Mouse (Mus musculus): ENCODE results near the gene Sv2a. TPM values are rescaled to one million over a fixed set of nuclear protein-coding genes. Genes with fewer than 3 reads are reported as not detected.
A peak's percentile ranks its signal among the peaks of the same experiment; 100 is the strongest.

Gene Sv2a
- polyA plus RNA-seq (2014; fragmentation: Nextera tagmentation; extraction: Ambion mirVana) = 2.7 and 3.9 TPM in 2 replicates

DNA sequence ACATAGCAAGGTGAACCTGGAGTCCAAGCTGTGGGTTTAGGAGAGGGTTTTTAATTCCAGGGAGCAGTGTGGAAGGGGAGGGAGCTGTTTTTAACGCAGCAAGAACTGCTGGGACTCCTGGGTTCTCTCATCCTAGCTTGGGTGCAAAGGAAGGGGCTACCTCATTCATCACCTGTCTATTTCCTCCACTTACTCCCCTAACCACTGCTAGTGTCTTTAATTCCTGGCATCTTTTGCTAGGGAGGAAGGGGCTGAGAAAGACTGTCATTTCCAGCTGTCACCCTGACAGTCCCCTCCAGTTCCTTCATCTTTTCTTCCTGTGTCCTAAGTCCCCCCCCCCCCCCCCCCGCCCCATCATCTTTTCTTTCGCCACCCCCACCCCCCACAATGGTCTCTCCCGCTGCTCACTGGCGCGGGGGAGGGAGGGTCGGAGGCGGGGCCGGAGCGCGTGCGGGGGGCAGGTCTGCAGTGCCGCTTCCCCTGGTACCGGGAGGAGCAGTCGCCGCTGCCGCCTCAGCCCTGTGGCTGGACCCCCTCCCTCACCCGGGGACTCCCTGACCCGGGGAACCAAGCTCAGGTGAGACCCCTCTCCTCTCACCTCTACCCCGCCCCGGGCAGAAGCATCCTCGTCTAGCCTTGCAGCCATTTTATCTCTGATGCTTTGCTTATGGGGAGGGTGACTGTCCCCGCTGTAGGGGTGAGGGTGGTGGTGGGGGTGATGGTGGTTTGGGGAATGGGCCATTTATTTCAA lies at the start of gene Sv2a:
Sv2a (plus strand) TSS at position 425 of the 751 bp plus-strand sequence.
- peak; percentile 23; the same call in 1 of the 2 replicates for ATAC-seq (ENCODE audit: insufficient number of reproducible peaks, low FRiP score, low TSS enrichment, low read depth)
- DNase-seq (ENCODE audit: low spot score) = peak; percentile 50
- Histone ChIP-seq H3K27me3 (ENCODE audit: control insufficient read depth, insufficient read depth, low read length) (no peaks in the 10 kb centered on the region), H3K9me3 (ENCODE audit: control insufficient read depth, low read length) (no peaks in the 10 kb centered on the region), H3K4me2 (ENCODE audit: low read depth, severe bottlenecking) (peak within 1 kb of the TSS; percentile 77), H3K27ac (replicated peaks; ENCODE audit: low read depth, low read length) (no peak within 1 kb of the TSS), H3K9ac (ENCODE audit: low read length) (peak within 1 kb of the TSS; percentile 69), H3K4me3 (ENCODE audit: low read depth, low read length) (peak within 1 kb of the TSS; percentile 48), H3K4me1 (ENCODE audit: control insufficient read depth, insufficient read depth, low read length) (peaks cover 14% of the 10 kb centered on the region), H3K36me3 (ENCODE audit: control insufficient read depth, insufficient read depth, low read length) (peaks cover 10% of the 10 kb centered on the region)
- under 1% methylated on average over 13 of the region's 23 CpGs for WGBS

DNA sequence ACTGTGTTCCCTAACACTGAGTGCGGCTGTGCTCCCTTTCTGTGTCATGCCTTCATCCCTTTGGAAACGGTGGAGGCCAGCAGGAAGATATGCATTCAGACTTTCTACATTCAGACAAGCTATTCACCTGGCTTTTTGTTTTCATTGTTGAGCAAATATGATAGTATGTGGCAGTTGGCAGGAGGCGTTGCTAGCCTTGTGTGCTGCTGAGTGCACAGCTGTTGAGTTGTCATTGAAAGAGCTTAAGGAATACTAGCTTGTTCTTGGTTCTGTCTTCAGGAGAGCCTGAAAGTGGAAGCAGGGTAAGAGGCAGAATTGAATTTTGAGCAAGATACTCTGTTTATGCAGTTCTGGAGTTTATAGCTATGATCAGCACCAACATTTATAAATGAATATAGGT lies 48.5 kb upstream of the Sv2a start:
- Histone ChIP-seq H3K4me2 (ENCODE audit: low read depth, severe bottlenecking) (no peak overlapping the region), H3K27me3 (ENCODE audit: control insufficient read depth, insufficient read depth, low read length) (no peaks in the 10 kb centered on the region), H3K36me3 (ENCODE audit: control insufficient read depth, insufficient read depth, low read length) (no peaks in the 10 kb centered on the region), H3K27ac (replicated peaks; ENCODE audit: low read depth, low read length) (no peak overlapping the region), H3K4me1 (ENCODE audit: control insufficient read depth, insufficient read depth, low read length) (no peaks in the 10 kb centered on the region), H3K4me3 (ENCODE audit: low read depth, low read length) (no peak overlapping the region), H3K9ac (ENCODE audit: low read length) (no peak overlapping the region), H3K9me3 (ENCODE audit: control insufficient read depth, low read length) (no peaks in the 10 kb centered on the region)
- 91% methylated on average over 3 of the region's 3 CpGs for WGBS
- ATAC-seq (ENCODE audit: insufficient number of reproducible peaks, low FRiP score, low TSS enrichment, low read depth) = no peak
- no peak for DNase-seq (ENCODE audit: low spot score)

DNA sequence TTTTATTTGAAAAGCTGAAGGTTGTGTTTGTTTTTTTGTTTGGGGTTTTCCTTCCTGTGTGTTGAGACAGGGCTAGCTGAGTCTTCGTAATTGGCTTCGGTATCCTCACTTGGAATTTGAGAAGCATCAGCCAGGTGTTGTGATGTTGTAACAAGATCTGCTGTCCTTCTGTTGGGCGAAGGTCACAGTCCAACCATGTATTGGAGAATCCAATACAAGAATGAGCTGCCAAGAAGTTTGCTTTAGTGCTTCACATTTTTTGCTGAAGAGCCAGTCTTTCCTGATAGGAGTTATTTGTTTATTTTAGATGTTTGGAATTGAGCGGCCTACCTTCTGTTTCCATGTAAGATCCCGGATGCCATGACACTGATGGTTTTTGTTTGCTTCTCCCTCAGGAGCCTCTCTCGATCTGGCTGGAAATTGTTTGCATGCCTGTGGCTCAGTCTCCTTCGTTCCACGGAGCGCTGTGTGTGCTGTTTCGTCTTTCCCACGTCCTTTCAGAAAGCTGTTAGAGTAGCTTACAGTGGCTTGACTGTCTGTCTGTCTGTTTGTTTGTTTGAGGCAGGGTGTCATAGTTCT lies 47.5 kb upstream of the Sv2a start:
- Histone ChIP-seq H3K36me3 (ENCODE audit: control insufficient read depth, insufficient read depth, low read length) (no peaks in the 10 kb centered on the region), H3K9me3 (ENCODE audit: control insufficient read depth, low read length) (no peaks in the 10 kb centered on the region), H3K4me3 (ENCODE audit: low read depth, low read length) (no peak overlapping the region), H3K27ac (replicated peaks; ENCODE audit: low read depth, low read length) (no peak overlapping the region), H3K9ac (ENCODE audit: low read length) (no peak overlapping the region), H3K27me3 (ENCODE audit: control insufficient read depth, insufficient read depth, low read length) (no peaks in the 10 kb centered on the region), H3K4me2 (ENCODE audit: low read depth, severe bottlenecking) (no peak overlapping the region), H3K4me1 (ENCODE audit: control insufficient read depth, insufficient read depth, low read length) (no peaks in the 10 kb centered on the region)
- 83% methylated on average over 11 of the region's 11 CpGs for WGBS
- ATAC-seq (ENCODE audit: insufficient number of reproducible peaks, low FRiP score, low TSS enrichment, low read depth) (no peak), DNase-seq (ENCODE audit: low spot score) (no peak)

DNA sequence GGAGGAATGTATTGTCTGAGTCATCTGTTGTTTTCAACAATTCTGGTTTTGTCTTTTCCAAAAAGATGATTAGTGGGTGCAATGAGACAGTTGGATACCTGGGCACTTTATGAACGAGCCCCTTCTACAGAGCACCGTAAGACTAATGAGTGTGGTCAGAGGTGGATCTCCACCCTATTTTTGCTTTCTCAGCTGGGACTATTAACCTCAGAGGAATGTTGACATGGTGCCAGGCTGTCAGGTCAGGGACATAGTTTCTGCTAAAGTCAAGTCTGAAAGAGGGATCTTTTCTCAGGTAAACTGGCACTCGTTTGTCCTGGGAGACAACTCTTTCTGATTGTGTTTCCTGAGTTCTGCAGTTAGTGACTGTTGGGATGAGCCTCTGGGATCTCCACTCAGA lies 45.9 kb upstream of the Sv2a start:
- Histone ChIP-seq H3K9me3 (ENCODE audit: control insufficient read depth, low read length) (no peaks in the 10 kb centered on the region), H3K4me2 (ENCODE audit: low read depth, severe bottlenecking) (no peak overlapping the region), H3K4me1 (ENCODE audit: control insufficient read depth, insufficient read depth, low read length) (no peaks in the 10 kb centered on the region), H3K4me3 (ENCODE audit: low read depth, low read length) (no peak overlapping the region), H3K9ac (ENCODE audit: low read length) (no peak overlapping the region), H3K36me3 (ENCODE audit: control insufficient read depth, insufficient read depth, low read length) (no peaks in the 10 kb centered on the region), H3K27me3 (ENCODE audit: control insufficient read depth, insufficient read depth, low read length) (no peaks in the 10 kb centered on the region), H3K27ac (replicated peaks; ENCODE audit: low read depth, low read length) (no peak overlapping the region)
- ATAC-seq (ENCODE audit: insufficient number of reproducible peaks, low FRiP score, low TSS enrichment, low read depth) (no peak), DNase-seq (ENCODE audit: low spot score) (no peak)
- WGBS = 82% methylated on average over 3 of the region's 3 CpGs

DNA sequence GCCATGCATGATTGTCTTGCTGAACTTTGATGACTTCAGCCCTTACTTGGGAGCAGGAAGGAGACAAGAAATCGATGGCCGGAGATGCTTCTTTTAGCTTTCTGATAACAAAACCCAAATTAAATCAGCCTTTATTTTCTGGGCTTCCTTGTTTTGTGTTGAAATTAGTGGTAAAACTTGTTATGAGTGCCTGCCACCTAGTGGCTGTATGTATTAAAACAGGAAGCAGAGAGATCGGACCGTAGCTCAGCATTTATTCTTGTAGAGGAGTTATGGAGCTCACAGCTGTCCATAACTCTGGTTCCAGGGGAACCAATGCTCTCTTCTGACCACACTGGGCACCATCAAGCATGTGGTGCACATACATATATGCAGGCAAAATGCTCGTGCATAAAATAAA lies 33.0 kb upstream of the Sv2a start:
- Histone ChIP-seq H3K27me3 (ENCODE audit: control insufficient read depth, insufficient read depth, low read length) (no peaks in the 10 kb centered on the region), H3K36me3 (ENCODE audit: control insufficient read depth, insufficient read depth, low read length) (peaks cover 3% of the 10 kb centered on the region; the same call in 1 of the 2 replicates), H3K27ac (replicated peaks; ENCODE audit: low read depth, low read length) (no peak overlapping the region), H3K9me3 (ENCODE audit: control insufficient read depth, low read length) (no peaks in the 10 kb centered on the region), H3K4me3 (ENCODE audit: low read depth, low read length) (no peak overlapping the region), H3K4me1 (ENCODE audit: control insufficient read depth, insufficient read depth, low read length) (no peaks in the 10 kb centered on the region), H3K9ac (ENCODE audit: low read length) (no peak overlapping the region), H3K4me2 (ENCODE audit: low read depth, severe bottlenecking) (no peak overlapping the region)
- no peak for ATAC-seq (ENCODE audit: insufficient number of reproducible peaks, low FRiP score, low TSS enrichment, low read depth)
- peak; percentile 42 for DNase-seq (ENCODE audit: low spot score)
- 29% methylated on average over 5 of the region's 5 CpGs for WGBS

DNA sequence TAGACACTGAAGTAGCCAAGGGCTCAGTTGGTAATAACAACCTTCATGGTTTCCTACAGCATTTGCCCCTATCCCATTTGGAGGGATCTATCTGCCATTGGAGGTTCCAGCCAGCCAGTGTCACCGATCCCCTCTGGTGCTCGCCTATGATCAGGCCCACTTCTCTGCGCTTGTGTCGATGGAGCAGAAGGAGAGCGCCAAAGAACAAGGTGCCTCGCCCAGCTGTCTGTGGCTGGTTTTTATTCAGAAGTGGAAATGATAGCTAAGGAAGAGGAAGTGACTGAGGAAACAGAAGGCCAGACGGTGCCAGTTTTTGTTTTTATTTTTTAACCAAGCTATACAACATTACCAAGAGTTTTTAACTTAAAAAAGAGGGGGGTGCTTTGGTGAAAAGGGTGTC lies 29.1 kb upstream of the Sv2a start:
- Histone ChIP-seq H3K4me1 (ENCODE audit: control insufficient read depth, insufficient read depth, low read length) (no peaks in the 10 kb centered on the region), H3K36me3 (ENCODE audit: control insufficient read depth, insufficient read depth, low read length) (peaks cover 14% of the 10 kb centered on the region; the same call in 1 of the 2 replicates), H3K9ac (ENCODE audit: low read length) (no peak overlapping the region), H3K27me3 (ENCODE audit: control insufficient read depth, insufficient read depth, low read length) (no peaks in the 10 kb centered on the region), H3K9me3 (ENCODE audit: control insufficient read depth, low read length) (no peaks in the 10 kb centered on the region), H3K4me2 (ENCODE audit: low read depth, severe bottlenecking) (no peak overlapping the region), H3K4me3 (ENCODE audit: low read depth, low read length) (no peak overlapping the region), H3K27ac (replicated peaks; ENCODE audit: low read depth, low read length) (no peak overlapping the region)
- DNase-seq (ENCODE audit: low spot score) (no peak), ATAC-seq (ENCODE audit: insufficient number of reproducible peaks, low FRiP score, low TSS enrichment, low read depth) (no peak)
- WGBS = 91% methylated on average over 7 of the region's 7 CpGs

DNA sequence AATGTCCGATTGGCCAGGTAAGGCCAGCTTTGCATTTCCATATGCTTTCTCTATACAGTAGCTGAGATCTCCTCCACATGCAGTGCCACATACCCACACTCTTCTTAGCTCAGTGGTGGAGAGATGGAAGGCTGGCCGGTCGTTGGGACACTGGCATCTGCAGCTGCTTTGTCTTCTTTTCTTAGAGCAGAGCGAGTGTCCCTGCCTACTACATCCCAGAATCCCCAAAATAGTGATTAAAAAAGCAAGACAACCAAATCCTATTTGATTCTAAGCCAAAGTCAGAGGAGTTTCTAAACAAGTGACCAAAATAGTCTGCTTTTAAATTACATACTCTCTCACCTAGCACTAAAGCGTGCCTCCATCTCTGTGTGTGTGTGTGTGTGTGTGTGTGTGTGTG lies 28.3 kb upstream of the Sv2a start:
- H3K4me2 ChIP-seq (ENCODE audit: low read depth, severe bottlenecking) = no peak overlapping the region
- no peak overlapping the region for H3K9ac ChIP-seq (ENCODE audit: low read length)
- peaks cover 14% of the 10 kb centered on the region; the same call in 1 of the 2 replicates for H3K36me3 ChIP-seq (ENCODE audit: control insufficient read depth, insufficient read depth, low read length)
- no peak overlapping the region for H3K27ac ChIP-seq (replicated peaks; ENCODE audit: low read depth, low read length)
- WGBS = 96% methylated on average over 5 of the region's 5 CpGs
- no peaks in the 10 kb centered on the region for H3K4me1 ChIP-seq (ENCODE audit: control insufficient read depth, insufficient read depth, low read length)
- DNase-seq (ENCODE audit: low spot score) (no peak), ATAC-seq (ENCODE audit: insufficient number of reproducible peaks, low FRiP score, low TSS enrichment, low read depth) (no peak)
- no peaks in the 10 kb centered on the region for H3K9me3 ChIP-seq (ENCODE audit: control insufficient read depth, low read length)
- no peaks in the 10 kb centered on the region for H3K27me3 ChIP-seq (ENCODE audit: control insufficient read depth, insufficient read depth, low read length)
- no peak overlapping the region for H3K4me3 ChIP-seq (ENCODE audit: low read depth, low read length)

DNA sequence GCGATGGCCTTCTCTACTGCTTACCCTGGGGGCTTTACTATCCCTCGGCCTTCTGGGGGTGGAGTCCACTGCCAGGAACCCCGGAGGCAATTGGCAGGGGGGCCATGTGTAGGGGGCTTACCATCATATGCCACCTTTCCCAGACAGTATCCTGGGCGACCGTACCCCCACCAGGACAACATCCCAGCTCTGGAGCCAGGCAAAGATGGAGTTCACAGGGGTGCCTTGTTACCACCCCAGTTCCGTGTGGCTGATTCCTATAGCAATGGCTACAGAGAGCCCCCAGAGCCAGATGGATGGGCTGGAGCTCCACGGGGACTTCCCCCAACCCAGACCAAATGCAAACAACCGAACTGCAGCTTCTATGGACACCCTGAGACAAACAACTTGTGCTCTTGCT lies 25.4 kb upstream of the Sv2a start:
- Histone ChIP-seq H3K9ac (ENCODE audit: low read length) (no peak overlapping the region), H3K27me3 (ENCODE audit: control insufficient read depth, insufficient read depth, low read length) (no peaks in the 10 kb centered on the region), H3K4me1 (ENCODE audit: control insufficient read depth, insufficient read depth, low read length) (peaks cover 6% of the 10 kb centered on the region; the same call in 1 of the 2 replicates), H3K36me3 (ENCODE audit: control insufficient read depth, insufficient read depth, low read length) (peaks cover 14% of the 10 kb centered on the region; the same call in 1 of the 2 replicates), H3K9me3 (ENCODE audit: control insufficient read depth, low read length) (no peaks in the 10 kb centered on the region), H3K4me3 (ENCODE audit: low read depth, low read length) (no peak overlapping the region), H3K4me2 (ENCODE audit: low read depth, severe bottlenecking) (no peak overlapping the region), H3K27ac (replicated peaks; ENCODE audit: low read depth, low read length) (no peak overlapping the region)
- no peak for DNase-seq (ENCODE audit: low spot score)
- ATAC-seq (ENCODE audit: insufficient number of reproducible peaks, low FRiP score, low TSS enrichment, low read depth) = no peak
- WGBS = 81% methylated on average over 8 of the region's 8 CpGs
